Mouse (Mus musculus) midbrain, embryonic 15.5 days (tissue): ENCODE measurements around the gene Gm20458. TPM values are rescaled to one million over a fixed set of nuclear protein-coding genes. Genes with fewer than 3 reads are reported as not detected.

Source experiments
- ATAC-seq: fragments of 200-750 bp; cut with Nextera tagmentation; replicated peaks from 2 replicates; pipeline ENCODE4 v1.8.0; 2017; ENCODE audit warnings: moderate TSS enrichment
- H3K27ac ChIP-seq: fragments of 300-500 bp; sonication (generic); 2 replicates; pipeline ENCODE4 v1.5.1; 2015; ENCODE audit warnings: mild to moderate bottlenecking, inconsistent platforms
- H3K27me3 ChIP-seq: fragments of 300-500 bp; sonication (generic); replicated peaks from 2 replicates; pipeline ENCODE4 v1.6.1; 2015; ENCODE audit warnings: inconsistent platforms
- H3K36me3 ChIP-seq: fragments of 300-500 bp; sonication (generic); replicated peaks from 2 replicates; pipeline ENCODE4 v1.6.1; 2015; ENCODE audit warnings: inconsistent platforms
- H3K4me1 ChIP-seq: fragments of 300-500 bp; sonication (generic); 2 replicates; pipeline ENCODE4 v1.6.1; 2015; ENCODE audit warnings: inconsistent platforms
- H3K4me2 ChIP-seq: fragments of 300-500 bp; sonication (generic); 2 replicates; pipeline ENCODE4 v1.6.1; 2015; ENCODE audit warnings: inconsistent platforms, mild to moderate bottlenecking, moderate library complexity
- H3K4me3 ChIP-seq: fragments of 300-500 bp; sonication (generic); 2 replicates; pipeline ENCODE4 v1.5.1; 2015; ENCODE audit warnings: mild to moderate bottlenecking, inconsistent platforms
- H3K9ac ChIP-seq: fragments of 300-500 bp; sonication (generic); 2 replicates; pipeline ENCODE4 v1.6.1; 2015; ENCODE audit warnings: mild to moderate bottlenecking, inconsistent platforms
- H3K9me3 ChIP-seq: fragments of 300-500 bp; sonication (generic); 2 replicates; pipeline ENCODE4 v1.6.1; 2016; ENCODE audit warnings: inconsistent platforms
- WGBS: fragments of 180-500 bp; shearing (Covaris S2); methylation state at CpG from one replicate; pipeline ENCODE4 v1.1.7; 2015; ENCODE audit warnings: mixed read lengths; 5-methylcytosine and 5-hydroxymethylcytosine counted together
- polyA plus RNA-seq: library from polyadenylated mRNA; unstranded; fragments of >200 nt; fragmentation: Nextera tagmentation; extraction: Ambion mirVana; gene quantifications from 2 replicates; pipeline ENCODE4 v1.2.1, GENCODE M21; 2015

Gene Gm20458
- polyA plus RNA-seq, 1 experiment from 2014 or later = 2.4 TPM

DNA sequence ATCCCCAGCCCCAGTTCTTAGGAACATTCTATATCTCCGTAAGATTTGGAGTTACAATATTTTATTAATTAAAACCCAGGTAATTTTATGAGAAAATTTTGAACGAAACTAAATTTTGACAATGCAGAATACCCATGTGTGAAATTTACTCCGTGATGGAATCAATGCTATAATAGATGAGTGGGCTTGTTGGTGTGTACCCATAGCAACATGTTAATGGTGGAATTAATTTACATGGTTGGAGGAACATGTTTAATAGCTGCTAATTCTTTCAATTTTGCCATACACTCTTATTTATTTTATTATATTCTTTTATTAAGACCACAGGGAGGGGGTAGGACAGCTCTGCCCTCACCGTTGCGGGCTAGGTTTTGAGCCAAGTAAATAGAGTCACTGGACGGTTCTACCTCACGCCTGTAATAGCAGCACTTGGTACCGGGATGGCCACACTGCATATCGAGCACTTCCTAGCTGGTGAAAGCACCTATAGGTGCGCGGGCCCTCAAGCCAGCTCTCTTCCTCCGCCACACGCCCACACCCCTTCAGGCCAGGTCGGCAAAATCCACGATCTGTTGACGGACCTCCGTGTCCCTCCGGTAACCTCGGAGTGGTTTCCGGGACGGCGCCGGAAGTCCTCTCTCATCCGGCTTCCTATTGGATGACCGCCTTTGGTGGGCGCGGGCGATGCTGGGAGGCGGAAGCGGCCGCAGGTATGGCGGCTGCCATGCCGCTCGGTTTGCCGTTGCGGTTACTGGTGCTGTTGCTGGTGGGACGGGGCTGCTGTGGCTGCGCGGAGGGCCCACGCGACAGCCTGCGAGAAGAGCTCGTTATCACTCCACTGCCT lies 36.3 kb downstream of the Gm20458 start, which contains the start of gene Pigt:
TSS of gene Pigt (plus strand) at position 674 of the 844 bp plus-strand sequence.
- Histone ChIP-seq H3K9ac (peak within 1 kb of the TSS; percentile 78), H3K36me3 (peaks cover 16% of the 10 kb centered on the region), H3K4me2 (peak within 1 kb of the TSS; percentile 95), H3K27ac (peak within 1 kb of the TSS; percentile 84), H3K4me1 (peaks cover 18% of the 10 kb centered on the region), H3K9me3 (no peaks in the 10 kb centered on the region), H3K27me3 (no peaks in the 10 kb centered on the region), H3K4me3 (peak within 1 kb of the TSS; percentile 66)
- peak; percentile 97 for ATAC-seq
- 4% methylated on average over 43 of the region's 43 CpGs for WGBS

GRCm38 (mm10) chr2:164497691-164498268 lies 37.0 kb downstream of the Gm20458 start:
- peak; percentile 59 for ATAC-seq
- Histone ChIP-seq H3K27me3 (no peaks in the 10 kb centered on the region), H3K4me3 (peak overlapping the region; percentile 66), H3K9ac (peak overlapping the region; percentile 78), H3K4me2 (peak overlapping the region; percentile 95), H3K4me1 (peaks cover 18% of the 10 kb centered on the region), H3K27ac (peak overlapping the region; percentile 84), H3K36me3 (peaks cover 22% of the 10 kb centered on the region), H3K9me3 (no peaks in the 10 kb centered on the region)
- 5% methylated on average over 21 of the region's 21 CpGs for WGBS

DNA sequence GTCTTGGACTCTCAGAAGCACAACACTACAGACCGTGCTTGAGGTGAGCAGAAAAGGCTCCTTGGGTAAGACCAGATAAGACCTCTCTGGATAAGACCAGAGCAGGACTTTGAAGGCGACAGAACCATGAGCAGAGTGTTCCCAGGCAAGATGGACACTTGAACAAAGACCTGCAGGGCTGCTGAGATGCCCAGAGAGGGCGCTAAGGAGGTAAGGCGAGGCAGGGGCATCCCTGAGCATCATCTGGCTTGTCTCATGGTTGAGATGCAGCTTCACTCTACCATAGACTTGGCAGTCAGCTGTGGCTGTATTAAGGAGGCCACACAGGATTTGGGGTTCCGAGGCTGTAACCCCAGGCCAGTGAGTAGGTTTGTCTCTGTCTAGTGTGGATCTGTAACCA lies 38.5 kb downstream of the Gm20458 start:
- Histone ChIP-seq H3K9ac (no peak overlapping the region), H3K4me3 (no peak overlapping the region), H3K27ac (no peak overlapping the region), H3K27me3 (no peaks in the 10 kb centered on the region), H3K4me1 (peaks cover 18% of the 10 kb centered on the region), H3K4me2 (no peak overlapping the region), H3K9me3 (peaks cover 3% of the 10 kb centered on the region; the same call in 1 of the 2 replicates), H3K36me3 (peaks cover 38% of the 10 kb centered on the region)
- no peak for ATAC-seq
- WGBS = 64% methylated on average over 5 of the region's 5 CpGs

DNA sequence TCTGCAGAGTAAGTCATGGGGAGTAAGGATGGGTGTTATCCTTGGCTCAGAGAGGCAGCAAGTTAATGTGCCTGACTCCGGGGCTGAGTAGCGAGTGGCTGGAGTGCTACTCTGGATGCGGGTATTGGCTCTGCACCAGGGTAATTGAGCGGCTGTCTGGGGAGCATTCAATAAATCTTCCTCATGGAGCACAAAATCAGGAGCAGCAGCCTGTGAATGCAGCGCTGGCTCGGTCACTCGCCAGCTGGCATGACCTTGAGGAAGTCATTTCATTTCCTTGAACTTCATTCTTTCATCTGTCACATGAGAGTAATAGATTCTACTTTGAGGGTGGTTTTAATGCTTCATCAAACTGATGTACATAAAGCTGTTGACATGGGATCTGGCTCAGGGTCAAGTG lies 39.7 kb downstream of the Gm20458 start:
- H3K4me1 ChIP-seq = peaks cover 18% of the 10 kb centered on the region
- H3K9me3 ChIP-seq = peaks cover 4% of the 10 kb centered on the region; the same call in 1 of the 2 replicates
- no peak for ATAC-seq
- H3K4me2 ChIP-seq = no peak overlapping the region
- H3K27ac ChIP-seq = no peak overlapping the region
- WGBS = 95% methylated on average over 7 of the region's 7 CpGs
- peaks cover 50% of the 10 kb centered on the region for H3K36me3 ChIP-seq
- no peak overlapping the region for H3K4me3 ChIP-seq
- no peaks in the 10 kb centered on the region for H3K27me3 ChIP-seq
- H3K9ac ChIP-seq = no peak overlapping the region

- no peak for ATAC-seq
- H3K4me2 ChIP-seq = no peak overlapping the region
Measured at GRCm38 (mm10) chr2:164504919-164505318, 44.2 kb downstream of the Gm20458 start.

GRCm38 (mm10) chr2:164505619-164506347 lies 45.0 kb downstream of the Gm20458 start:
- H3K9me3 ChIP-seq = peaks cover 4% of the 10 kb centered on the region; the same call in 1 of the 2 replicates
- no peaks in the 10 kb centered on the region for H3K4me1 ChIP-seq
- H3K36me3 ChIP-seq = peaks cover 50% of the 10 kb centered on the region
- no peak overlapping the region for H3K4me2 ChIP-seq
- no peak overlapping the region for H3K4me3 ChIP-seq
- H3K27me3 ChIP-seq = no peaks in the 10 kb centered on the region
- H3K27ac ChIP-seq = no peak overlapping the region
- H3K9ac ChIP-seq = no peak overlapping the region
- WGBS = 97% methylated on average over 4 of the region's 4 CpGs
- no peak for ATAC-seq

More at GRCm38 (mm10) chr2:164504919-164505318, 44.2 kb downstream of the Gm20458 start:
- no peaks in the 10 kb centered on the region for H3K27me3 ChIP-seq
- H3K9ac ChIP-seq = no peak overlapping the region
- H3K4me1 ChIP-seq = no peaks in the 10 kb centered on the region
- H3K9me3 ChIP-seq = peaks cover 4% of the 10 kb centered on the region; the same call in 1 of the 2 replicates
- H3K27ac ChIP-seq = no peak overlapping the region
- H3K36me3 ChIP-seq = peaks cover 57% of the 10 kb centered on the region
- WGBS = 95% methylated on average over 3 of the region's 3 CpGs
- H3K4me3 ChIP-seq = no peak overlapping the region

DNA sequence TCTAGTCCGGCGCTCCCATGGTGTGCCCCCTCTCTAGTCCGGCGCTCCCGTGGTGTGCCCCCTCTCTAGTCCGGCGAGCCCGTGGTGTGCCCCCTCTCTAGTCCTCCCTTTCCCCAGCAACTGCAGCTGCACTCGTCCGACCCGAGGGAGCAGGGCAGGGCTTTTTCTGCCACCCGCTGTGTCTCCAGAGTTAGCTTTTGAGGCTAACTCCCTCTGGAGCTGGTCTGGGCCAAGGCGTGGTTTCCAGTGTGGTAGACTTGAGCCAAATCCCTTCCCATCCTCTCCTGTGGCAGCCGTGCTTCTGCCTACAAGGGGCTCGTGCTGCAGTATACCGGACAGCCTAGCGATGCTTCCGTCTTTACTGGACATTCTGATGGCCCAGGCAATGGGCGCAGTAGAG lies 47.0 kb downstream of the Gm20458 start:
- H3K27me3 ChIP-seq = no peaks in the 10 kb centered on the region
- no peak overlapping the region for H3K4me3 ChIP-seq
- no peak overlapping the region for H3K27ac ChIP-seq
- no peaks in the 10 kb centered on the region for H3K4me1 ChIP-seq
- H3K36me3 ChIP-seq = peaks cover 35% of the 10 kb centered on the region
- no peak overlapping the region for H3K9ac ChIP-seq
- peaks cover 4% of the 10 kb centered on the region; the same call in 1 of the 2 replicates for H3K9me3 ChIP-seq
- 91% methylated on average over 19 of the region's 19 CpGs for WGBS
- ATAC-seq = no peak
- no peak overlapping the region for H3K4me2 ChIP-seq

- H3K4me1 ChIP-seq = no peaks in the 10 kb centered on the region
- no peak for ATAC-seq
Measured at GRCm38 (mm10) chr2:164510621-164511190, 49.9 kb downstream of the Gm20458 start.

DNA sequence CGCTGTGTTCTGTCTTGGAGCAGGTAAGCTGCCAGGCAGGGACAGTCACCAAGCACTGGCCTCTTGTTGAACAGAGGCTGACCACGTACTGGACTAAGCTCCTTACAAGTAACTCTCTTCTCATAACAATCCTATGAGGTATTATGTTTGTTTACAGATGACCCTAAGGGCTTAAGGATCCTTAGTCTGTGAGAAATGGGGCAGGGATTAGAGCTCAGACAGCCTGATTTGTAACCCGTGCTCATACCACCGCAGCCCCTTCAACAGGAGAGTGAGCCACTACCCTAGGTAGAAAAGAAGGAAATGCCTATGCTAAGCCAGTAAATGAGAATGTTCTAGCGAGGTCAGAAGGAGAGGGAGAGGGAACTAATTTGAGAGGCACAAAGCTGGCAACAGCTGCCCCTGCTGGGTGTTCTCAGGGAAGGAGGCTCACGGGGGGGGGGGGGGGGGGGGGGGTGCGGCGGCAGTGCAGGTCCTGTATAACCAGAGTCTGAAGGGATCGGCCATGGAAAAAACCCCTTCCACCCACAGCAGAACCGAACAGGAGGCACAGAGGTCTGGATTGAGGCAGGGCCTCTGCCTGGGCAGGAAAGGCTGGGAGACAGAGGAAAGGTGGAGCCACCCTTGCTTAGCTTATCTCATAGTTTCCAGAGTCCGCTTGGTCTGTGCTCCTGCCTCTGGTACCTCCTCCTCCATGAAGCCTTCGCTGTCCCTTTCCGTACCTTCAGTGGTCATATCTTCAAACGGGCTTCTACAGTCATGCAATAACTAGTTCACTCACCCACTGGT lies 51.5 kb downstream of the Gm20458 start:
- no peaks in the 10 kb centered on the region for H3K9me3 ChIP-seq
- ATAC-seq = no peak
- H3K27me3 ChIP-seq = no peaks in the 10 kb centered on the region
- no peak overlapping the region for H3K9ac ChIP-seq
- H3K4me1 ChIP-seq = no peaks in the 10 kb centered on the region
- no peak overlapping the region for H3K4me3 ChIP-seq
- no peak overlapping the region for H3K27ac ChIP-seq
- no peaks in the 10 kb centered on the region for H3K36me3 ChIP-seq
- H3K4me2 ChIP-seq = no peak overlapping the region
- WGBS = 59% methylated on average over 12 of the region's 14 CpGs

More at GRCm38 (mm10) chr2:164510621-164511190, 49.9 kb downstream of the Gm20458 start:
- Histone ChIP-seq H3K4me3 (no peak overlapping the region), H3K27me3 (no peaks in the 10 kb centered on the region), H3K27ac (no peak overlapping the region), H3K4me2 (no peak overlapping the region), H3K9ac (no peak overlapping the region), H3K36me3 (peaks cover 6% of the 10 kb centered on the region; the same call in 1 of the 2 replicates), H3K9me3 (no peaks in the 10 kb centered on the region)
- WGBS = 52% methylated on average over 4 of the region's 5 CpGs

GRCm38 (mm10) chr2:164513389-164513788 lies 52.6 kb downstream of the Gm20458 start:
- no peak overlapping the region for H3K27ac ChIP-seq
- H3K36me3 ChIP-seq = no peaks in the 10 kb centered on the region
- H3K4me1 ChIP-seq = no peaks in the 10 kb centered on the region
- H3K4me3 ChIP-seq = no peak overlapping the region
- no peaks in the 10 kb centered on the region for H3K9me3 ChIP-seq
- WGBS = 80% methylated on average over 8 of the region's 8 CpGs
- ATAC-seq = no peak
- no peaks in the 10 kb centered on the region for H3K27me3 ChIP-seq
- H3K4me2 ChIP-seq = no peak overlapping the region
- H3K9ac ChIP-seq = no peak overlapping the region

DNA sequence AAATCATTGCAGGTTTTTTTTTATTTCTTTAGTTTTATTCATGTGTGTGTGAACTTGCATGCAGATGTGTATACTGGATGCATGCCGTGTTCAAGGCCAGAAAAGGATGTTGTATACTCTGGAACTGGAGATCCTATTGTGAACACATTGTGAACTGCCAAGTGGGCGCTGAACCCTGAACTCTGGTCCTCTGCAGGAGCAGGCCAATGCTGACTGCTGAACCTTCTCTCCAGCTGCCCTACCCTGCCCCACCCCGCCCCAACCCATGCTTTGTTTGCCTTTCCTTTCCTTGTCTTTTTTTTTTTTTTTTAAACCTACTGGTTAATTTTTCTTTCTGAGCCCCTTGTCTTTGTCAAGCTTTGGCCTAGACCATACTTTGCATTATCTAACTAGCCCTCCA lies 54.1 kb downstream of the Gm20458 start:
- no peak overlapping the region for H3K27ac ChIP-seq
- no peaks in the 10 kb centered on the region for H3K4me1 ChIP-seq
- no peak overlapping the region for H3K9ac ChIP-seq
- H3K27me3 ChIP-seq = no peaks in the 10 kb centered on the region
- ATAC-seq = no peak
- H3K9me3 ChIP-seq = no peaks in the 10 kb centered on the region
- H3K4me3 ChIP-seq = no peak overlapping the region
- H3K36me3 ChIP-seq = no peaks in the 10 kb centered on the region
- 82% methylated on average over 3 of the region's 3 CpGs for WGBS
- H3K4me2 ChIP-seq = no peak overlapping the region
